Mouse (Mus musculus) brain, embryonic 14.5 days (tissue): Measurements from ENCODE around the gene Ppp5c.

Experiments used
- CTCF ChIP-seq: fragments of 200-500 bp; IDR thresholded peaks from 2 replicates; pipeline ENCODE4 v1.5.1; 2012; ENCODE audit warnings: inconsistent platforms, mild to moderate bottlenecking, moderate library complexity, borderline replicate concordance; ENCODE audit not compliant: insufficient read depth, insufficient read length; ENCODE audit errors: extremely low read depth
- POLR2A ChIP-seq: fragments of 200-500 bp; IDR thresholded peaks from 2 replicates; pipeline ENCODE4 v1.6.1; 2012; ENCODE audit warnings: mild to moderate bottlenecking, inconsistent platforms, borderline replicate concordance; ENCODE audit not compliant: poor library complexity, insufficient read depth, insufficient read length, severe bottlenecking; ENCODE audit errors: extremely low read depth

GRCm38 (mm10) chr7:17023701-17024100 is 4.0 kb downstream of the Ppp5c start:
- TF ChIP-seq POLR2A (no peak), CTCF (no peak)
